Mouse (Mus musculus) urinary bladder, adult 2 months (tissue): ENCODE results near the gene Scn5a. TPM values are rescaled to one million over a fixed set of nuclear protein-coding genes. Genes with fewer than 3 reads are reported as not detected.

Source experiments
- DNase-seq: peaks from one replicate; pipeline ENCODE4 v3.0.0; 2022; ENCODE audit warnings: low spot score
- polyA plus RNA-seq: library from polyadenylated mRNA; depleted of rRNA; stranded (reverse); fragments of >200 nt; gene quantifications from 2 replicates; pipeline ENCODE4 v1.2.3, GENCODE M21; 2012; rRNA removed

Gene Scn5a
- 0.23 and 0.38 TPM in 2 replicates for polyA plus RNA-seq

DNA sequence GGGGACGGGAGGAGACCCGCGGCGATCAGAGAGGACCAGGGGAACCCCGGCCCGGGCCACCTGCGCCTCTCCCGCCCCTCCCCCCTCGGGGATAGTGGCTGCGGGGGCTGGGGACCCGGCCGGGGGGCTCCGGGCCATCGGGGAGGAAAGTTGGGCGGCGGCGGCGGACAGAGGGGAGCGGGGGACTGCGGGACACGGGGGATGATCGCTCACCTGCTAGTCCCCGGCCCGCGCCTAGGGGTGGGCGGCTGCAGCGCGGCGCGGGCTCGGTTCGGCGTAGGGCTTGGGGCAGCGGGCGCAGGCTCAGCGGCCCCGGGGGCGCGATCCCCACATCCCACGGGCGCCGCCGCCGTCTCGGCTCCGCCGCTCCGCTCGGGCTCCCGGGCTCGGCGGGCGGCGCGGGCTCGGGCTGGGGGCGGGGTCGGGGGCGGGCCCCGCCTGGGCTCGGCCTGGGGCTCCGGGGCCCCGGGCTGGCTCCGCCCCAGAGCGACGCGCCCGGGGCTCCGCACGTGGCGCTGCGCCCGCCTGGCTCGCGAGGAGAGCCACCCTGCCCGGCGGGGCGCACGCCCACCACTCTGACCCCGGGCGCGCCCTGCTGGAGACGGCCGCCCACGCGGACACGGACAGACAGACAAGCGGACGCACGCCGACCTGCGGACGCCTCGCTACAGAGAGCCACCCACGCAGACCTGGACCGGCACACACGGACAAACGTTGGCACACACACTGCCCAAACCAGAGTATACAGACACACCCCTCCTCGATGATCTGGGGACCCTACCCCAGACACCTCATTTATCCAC, at the start of gene Scn5a:
Gene Scn5a (minus strand): TSS at position 381 of the 803 bp plus-strand sequence.
- peak; percentile 21 for DNase-seq

DNA sequence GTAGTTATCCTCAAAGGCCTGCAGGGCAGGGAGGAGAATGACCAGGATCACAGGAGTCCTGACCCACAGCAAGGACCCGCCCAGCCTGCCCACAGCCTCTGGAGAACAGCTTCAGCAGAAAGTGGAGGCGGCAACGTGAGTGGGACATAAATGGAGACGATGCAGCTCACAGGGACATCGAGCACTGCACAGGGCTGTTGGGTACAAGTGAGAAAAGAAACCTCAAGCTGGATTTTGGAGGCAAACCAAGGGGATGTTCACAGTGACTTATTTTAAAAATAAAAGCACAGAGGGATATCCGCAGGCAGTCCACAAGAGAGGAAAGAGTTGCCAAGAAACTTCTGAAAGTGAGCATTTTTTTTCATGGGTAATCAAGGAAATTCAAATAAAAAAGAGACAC, 48.4 kb upstream of the Scn5a start:
- no peak for DNase-seq

DNA sequence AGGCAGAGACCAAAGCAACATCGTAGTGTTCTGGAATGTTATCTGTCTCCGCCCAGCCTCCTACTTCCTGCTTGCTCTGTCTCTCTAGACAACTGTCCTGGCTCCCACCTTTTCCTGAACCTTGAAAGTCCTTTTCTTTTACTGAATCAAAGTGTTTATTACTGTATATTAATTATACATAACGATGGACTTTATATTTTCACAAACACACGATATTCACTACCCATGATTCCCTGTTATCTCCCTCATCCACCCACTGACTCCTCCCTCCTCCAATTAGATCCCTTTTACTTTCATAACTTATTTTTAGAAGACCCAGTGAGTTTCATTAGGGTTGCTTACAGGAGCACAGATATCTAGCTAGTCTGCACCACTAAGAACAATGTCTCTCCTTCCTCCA, 45.3 kb upstream of the Scn5a start:
- DNase-seq: no peak

DNA sequence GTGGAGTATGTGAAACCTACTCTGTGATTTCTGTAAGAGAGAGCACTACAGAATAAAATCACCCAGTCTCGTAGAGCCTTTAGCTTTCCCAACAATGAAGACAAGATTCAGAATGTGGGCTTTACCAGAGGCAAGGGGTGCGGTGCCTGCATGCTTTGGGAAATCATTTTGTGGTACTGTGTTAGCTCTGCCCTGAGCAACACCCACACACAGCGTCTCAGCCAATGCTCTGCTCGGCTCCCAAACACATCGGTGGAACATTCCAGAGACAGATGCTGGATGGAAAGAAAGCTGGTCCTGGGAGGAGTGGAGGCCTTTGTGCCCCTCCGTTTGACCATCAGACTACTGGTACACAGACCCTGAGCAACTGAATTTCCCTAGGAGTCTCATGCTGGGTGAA, 36.0 kb upstream of the Scn5a start:
- no peak for DNase-seq

DNA sequence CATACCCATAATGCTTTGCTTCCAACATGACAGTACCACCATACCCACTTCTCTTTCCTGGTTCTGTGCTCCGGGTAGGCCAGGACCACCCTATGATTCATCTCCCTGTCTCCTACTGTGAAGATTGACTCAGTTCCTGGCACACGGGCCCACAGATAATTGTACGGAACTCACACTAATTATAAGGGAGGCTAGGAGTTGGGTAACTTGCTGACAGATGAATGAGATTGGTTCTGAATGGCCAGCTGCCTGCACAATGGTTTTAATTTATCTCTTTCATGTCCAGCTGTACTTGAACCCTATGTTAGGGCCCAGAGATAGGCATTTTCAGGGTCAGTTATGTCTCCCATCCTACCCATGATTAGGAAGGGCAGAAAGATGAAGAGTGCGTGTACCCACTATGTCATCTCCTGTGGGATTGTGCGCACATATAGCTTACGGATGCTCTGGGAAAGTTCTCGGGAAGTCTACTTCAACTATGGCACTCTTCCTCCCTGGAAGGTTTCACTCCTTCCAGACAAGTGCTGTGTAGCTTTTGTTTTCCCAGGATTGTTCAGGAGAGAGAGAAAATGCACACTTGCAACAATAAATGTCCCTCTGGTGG, 31.8 kb upstream of the Scn5a start:
- DNase-seq: no peak

DNA sequence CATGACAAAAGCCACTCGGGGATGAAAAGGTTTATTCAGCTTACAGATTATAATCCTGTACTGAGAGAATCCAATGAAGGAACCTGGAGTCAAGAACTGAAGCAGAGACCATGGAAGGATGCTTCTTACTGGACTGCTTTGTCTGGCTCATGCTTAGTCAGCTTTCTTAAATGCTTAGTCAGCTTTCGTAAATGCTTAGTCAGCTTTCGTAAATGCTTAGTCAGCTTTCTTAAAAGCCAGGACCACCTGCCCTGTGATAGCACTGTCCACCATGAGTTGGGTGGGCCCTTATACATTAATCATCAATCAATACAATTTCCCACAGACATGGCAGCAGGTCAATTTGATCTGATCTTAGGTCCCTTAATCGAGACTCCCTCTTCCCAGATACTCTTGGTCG, 28.1 kb upstream of the Scn5a start:
- no peak for DNase-seq

GRCm38 (mm10) chr9:119604607-119605006, 25.8 kb upstream of the Scn5a start:
- DNase-seq: no peak

GRCm38 (mm10) chr9:119598501-119598900, 19.7 kb upstream of the Scn5a start:
- no peak for DNase-seq

GRCm38 (mm10) chr9:119597332-119597731, 18.5 kb upstream of the Scn5a start:
- no peak for DNase-seq

DNA sequence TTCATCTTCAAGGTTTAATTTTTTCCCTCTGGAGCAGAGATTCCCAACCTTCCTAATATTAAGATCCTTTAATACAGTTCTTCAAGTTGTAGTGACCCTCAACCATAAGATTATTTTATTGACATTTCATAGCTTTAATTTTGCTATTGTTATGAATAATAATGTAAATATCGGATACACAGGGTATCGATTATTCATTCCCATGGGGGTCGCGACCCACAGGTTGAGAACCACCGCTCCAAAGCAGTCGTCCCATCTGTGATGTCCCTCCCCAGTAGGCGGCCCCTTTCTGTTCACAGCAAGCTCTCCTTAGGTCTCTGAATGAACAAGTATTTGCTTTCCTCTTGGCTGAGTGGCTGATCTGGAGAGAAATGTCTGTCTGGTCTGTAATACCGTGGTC, 10.8 kb upstream of the Scn5a start:
- DNase-seq: no peak

- no peak for DNase-seq
Measured at GRCm38 (mm10) chr9:119588763-119589449, 10.1 kb upstream of the Scn5a start.

DNA sequence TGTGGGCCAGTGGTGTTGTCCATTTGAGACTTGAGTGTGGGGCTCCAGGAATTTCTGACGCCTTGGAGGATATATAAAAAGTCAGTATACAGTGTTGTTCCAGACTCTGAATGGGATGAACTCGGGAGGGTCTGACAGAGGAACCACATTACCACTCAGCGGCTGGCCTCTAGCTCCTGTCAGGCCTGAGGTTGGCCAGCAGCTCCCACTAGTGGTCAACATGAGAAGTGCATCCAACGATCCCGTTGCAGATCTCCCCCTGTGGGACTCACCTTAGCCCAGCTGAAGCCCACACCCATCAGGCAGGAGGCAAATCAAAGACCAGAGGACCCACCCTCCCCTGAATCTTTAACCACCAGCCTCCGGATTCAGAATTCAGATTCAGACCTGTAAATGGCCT, 1.9 kb upstream of the Scn5a start:
- peak; percentile 52 for DNase-seq

GRCm38 (mm10) chr9:119580187-119580586, 1.4 kb upstream of the Scn5a start:
- no peak for DNase-seq

DNA sequence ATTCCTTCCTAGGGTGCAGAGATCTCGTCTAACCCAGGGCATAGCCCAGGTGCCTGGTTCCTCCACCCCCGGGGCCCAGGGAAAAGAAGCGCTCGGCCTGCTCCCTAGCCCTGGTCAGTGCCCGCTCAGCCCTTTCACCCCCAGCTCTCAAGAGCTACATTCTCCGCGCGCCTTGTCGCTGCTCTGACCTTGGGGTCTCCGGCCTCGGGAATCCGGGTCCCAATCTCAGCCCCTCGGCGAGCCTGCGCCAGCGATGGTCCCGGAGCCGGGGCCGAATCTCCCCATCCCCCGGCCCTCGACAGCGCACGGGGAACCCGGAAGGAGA, 543 bp downstream of the Scn5a start:
- DNase-seq: peak; percentile 22

GRCm38 (mm10) chr9:119576977-119577376, 1.8 kb downstream of the Scn5a start:
- DNase-seq: no peak

- no peak for DNase-seq
Measured at GRCm38 (mm10) chr9:119575732-119576131, 3.1 kb downstream of the Scn5a start.

DNA sequence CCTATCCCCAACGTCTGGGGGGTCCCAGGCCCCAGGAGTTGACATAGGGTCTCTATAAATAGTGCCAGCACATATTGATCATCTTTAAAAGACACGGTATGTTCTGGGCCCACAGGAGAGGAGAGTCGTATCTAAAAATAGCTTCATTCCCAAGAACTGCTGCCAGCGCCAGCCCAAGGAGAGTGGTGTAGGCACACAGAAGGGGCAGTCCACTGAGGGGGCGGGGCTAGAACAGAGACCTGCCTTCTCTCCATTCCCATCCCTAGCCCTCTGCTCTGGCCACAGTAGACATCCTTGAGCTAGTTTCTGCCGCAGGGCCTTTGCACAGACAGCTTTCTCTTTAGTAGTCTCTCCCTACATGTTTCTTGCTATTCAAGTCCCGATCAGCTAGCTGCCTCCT, 4.5 kb downstream of the Scn5a start:
- no peak for DNase-seq

- DNase-seq: no peak
Measured at GRCm38 (mm10) chr9:119573009-119573408, 5.8 kb downstream of the Scn5a start.

- no peak for DNase-seq
Measured at GRCm38 (mm10) chr9:119571411-119571888, 7.4 kb downstream of the Scn5a start.

DNA sequence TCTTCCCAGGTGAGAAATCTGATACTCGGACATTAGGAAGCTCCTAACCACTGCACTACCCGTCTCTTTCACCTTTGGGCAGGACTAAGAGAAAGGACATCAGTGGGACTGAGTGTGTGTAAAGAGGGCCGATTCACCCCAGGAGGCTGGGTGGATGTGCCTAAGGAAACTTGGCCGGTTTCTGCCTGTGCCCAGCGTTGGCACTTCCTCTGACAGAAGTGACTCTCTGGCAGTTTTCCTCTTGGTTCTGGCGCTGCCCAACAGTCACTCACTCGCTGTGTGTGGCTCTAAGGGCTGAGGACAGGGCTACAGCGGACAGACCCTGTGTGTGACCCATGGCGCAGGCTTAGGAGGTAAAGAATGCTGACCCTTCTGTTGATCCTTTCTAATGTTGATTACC, 8.2 kb downstream of the Scn5a start:
- DNase-seq: no peak

DNA sequence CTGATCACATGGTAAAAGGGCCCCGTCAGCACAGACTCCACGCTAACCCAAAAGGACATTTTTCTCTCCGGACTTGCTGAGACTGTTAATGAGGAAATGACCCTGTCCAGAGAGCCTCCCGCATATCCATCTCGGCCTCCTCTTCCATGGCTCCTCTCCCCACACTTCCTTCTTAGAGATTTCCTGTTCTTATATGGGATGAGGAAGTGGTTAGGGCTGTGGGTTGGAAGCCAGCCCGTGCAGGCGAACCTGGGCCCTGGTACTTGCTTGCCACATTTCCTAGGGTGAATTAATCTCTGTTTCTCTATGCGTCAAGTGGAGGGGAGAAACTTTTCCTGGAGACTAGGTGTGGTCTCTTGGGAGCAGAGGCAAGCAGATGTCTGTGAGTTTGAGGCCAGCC, 10.1 kb downstream of the Scn5a start:
- no peak for DNase-seq

- DNase-seq: no peak
Measured at GRCm38 (mm10) chr9:119567800-119568199, 11.0 kb downstream of the Scn5a start.

- no peak for DNase-seq
Measured at GRCm38 (mm10) chr9:119566214-119566613, 12.6 kb downstream of the Scn5a start.
